Mouse (Mus musculus) liver, embryonic 11.5 days (tissue): Measurements from ENCODE around the gene Brd3os. TPM values are rescaled to one million over a fixed set of nuclear protein-coding genes. Genes with fewer than 3 reads are reported as not detected.

ENCODE experiments used
- ATAC-seq: fragments of 200-750 bp; cut with Nextera tagmentation; replicated peaks from 2 replicates; pipeline ENCODE4 v1.8.0; 2017; ENCODE audit warnings: moderate number of reproducible peaks, mild to moderate bottlenecking, moderate TSS enrichment, moderate library complexity; ENCODE audit not compliant: low FRiP score
- DNase-seq: peaks from one replicate; pipeline ENCODE4 v3.0.0-alpha.2; 2017; ENCODE audit warnings: low spot score
- H3K27ac ChIP-seq: fragments of 300-500 bp; sonication (generic); 2 replicates; pipeline ENCODE4 v1.5.1; 2014; ENCODE audit warnings: mild to moderate bottlenecking, low read depth, low read length, control low read depth
- H3K27me3 ChIP-seq: fragments of 300-500 bp; sonication (generic); replicated peaks from 2 replicates; pipeline ENCODE4 v1.6.1; 2014; ENCODE audit warnings: low read length, mixed read lengths; ENCODE audit not compliant: control insufficient read depth, insufficient read depth
- H3K36me3 ChIP-seq: fragments of 300-500 bp; sonication (generic); 2 replicates; pipeline ENCODE4 v1.6.1; 2014; ENCODE audit warnings: mild to moderate bottlenecking, low read length, moderate library complexity, mixed read lengths; ENCODE audit not compliant: control insufficient read depth, insufficient read depth
- H3K4me1 ChIP-seq: fragments of 300-500 bp; sonication (generic); replicated peaks from 2 replicates; pipeline ENCODE4 v1.6.1; 2014; ENCODE audit warnings: low read length, mixed read lengths; ENCODE audit not compliant: control insufficient read depth, insufficient read depth
- H3K4me2 ChIP-seq: fragments of 300-500 bp; sonication (generic); 2 replicates; pipeline ENCODE4 v1.6.1; 2014; ENCODE audit warnings: mild to moderate bottlenecking, control low read depth, moderate library complexity
- H3K4me3 ChIP-seq: fragments of 300-500 bp; sonication (generic); 2 replicates; pipeline ENCODE4 v1.5.1; 2014; ENCODE audit warnings: low read depth, low read length, control low read depth
- H3K9ac ChIP-seq: fragments of 300-500 bp; sonication (generic); 2 replicates; pipeline ENCODE4 v1.6.1; 2014; ENCODE audit warnings: low read depth, low read length, control low read depth
- H3K9me3 ChIP-seq: fragments of 300-500 bp; sonication (generic); 2 replicates; pipeline ENCODE4 v1.6.1; 2016; ENCODE audit warnings: low read length, inconsistent platforms, mixed read lengths; ENCODE audit not compliant: control insufficient read depth
- WGBS: fragments of 180-500 bp; shearing (Covaris S2); extraction: QIAGEN DNeasy Blood & Tissue Kit; methylation state at CpG from one replicate; pipeline ENCODE4 v1.1.7; 2014; 5-methylcytosine and 5-hydroxymethylcytosine counted together
- polyA plus RNA-seq: library from polyadenylated mRNA; unstranded; fragments of >200 nt; fragmentation: Nextera tagmentation; extraction: Ambion mirVana; gene quantifications from 2 replicates; pipeline ENCODE4 v1.2.1, GENCODE M21; 2014

Brd3os gene
- polyA plus RNA-seq, 1 experiment from 2014 or later: 2.8 TPM

DNA sequence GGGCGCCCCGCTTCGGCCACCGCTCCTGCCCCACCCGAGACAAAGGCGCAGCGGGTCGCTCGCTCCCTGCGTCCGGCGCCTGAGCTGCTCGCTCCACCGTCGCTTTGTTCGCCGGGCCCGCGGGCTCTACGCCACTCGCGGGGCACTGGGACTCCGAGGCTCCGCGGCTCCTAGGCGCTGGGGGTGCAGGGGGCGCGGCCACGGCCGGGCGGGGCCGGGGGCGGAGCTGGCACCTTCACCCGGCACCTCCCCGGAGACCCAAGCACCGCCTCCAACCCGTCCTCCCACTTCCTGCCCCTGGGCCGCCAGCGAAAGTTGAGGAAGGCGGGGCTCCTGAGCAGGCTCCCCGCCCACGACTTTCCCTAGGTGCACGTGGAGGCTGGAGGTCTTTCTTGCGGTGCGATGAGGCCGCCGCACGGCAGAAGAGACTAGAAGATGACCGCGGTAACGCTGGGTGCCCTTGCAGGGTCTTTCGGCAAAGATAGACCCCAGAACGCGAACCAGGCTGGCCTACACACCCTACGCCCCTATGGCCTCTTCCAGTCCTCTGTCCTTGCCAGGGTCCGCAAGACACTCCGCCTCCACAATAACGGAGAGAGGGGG is 15.2 kb upstream of the Brd3os start, which contains the start of gene Vav2:
Gene Vav2, minus strand, starts transcription at position 179 of the 603 bp plus-strand sequence.
- Histone ChIP-seq H3K27ac (peak within 1 kb of the TSS; percentile 64; the same call in 1 of the 2 replicates), H3K9ac (peak within 1 kb of the TSS; percentile 79), H3K4me2 (peak within 1 kb of the TSS; percentile 98), H3K9me3 (no peaks in the 10 kb centered on the region), H3K36me3 (no peaks in the 10 kb centered on the region), H3K27me3 (no peaks in the 10 kb centered on the region), H3K4me1 (peaks cover 32% of the 10 kb centered on the region), H3K4me3 (peak within 1 kb of the TSS; percentile 77)
- peak; percentile 95 for DNase-seq
- WGBS: 1% methylated on average over 58 of the region's 58 CpGs
- ATAC-seq: peak; percentile 94

GRCm38 (mm10) chr2:27428071-27428470 is 14.1 kb upstream of the Brd3os start:
- H3K9ac ChIP-seq: no peak overlapping the region
- under 1% methylated on average over 4 of the region's 4 CpGs for WGBS
- H3K4me1 ChIP-seq: peaks cover 32% of the 10 kb centered on the region
- H3K36me3 ChIP-seq: no peaks in the 10 kb centered on the region
- H3K27me3 ChIP-seq: no peaks in the 10 kb centered on the region
- no peaks in the 10 kb centered on the region for H3K9me3 ChIP-seq
- no peak overlapping the region for H3K4me3 ChIP-seq
- DNase-seq (peak; percentile 77), ATAC-seq (no peak)
- no peak overlapping the region for H3K27ac ChIP-seq
- H3K4me2 ChIP-seq: no peak overlapping the region

GRCm38 (mm10) chr2:27430621-27431020 is 11.5 kb upstream of the Brd3os start:
- DNase-seq (no peak), ATAC-seq (no peak)
- peaks cover 10% of the 10 kb centered on the region for H3K4me1 ChIP-seq
- 84% methylated on average over 7 of the region's 7 CpGs for WGBS
- H3K9ac ChIP-seq: no peak overlapping the region
- no peak overlapping the region for H3K27ac ChIP-seq
- no peaks in the 10 kb centered on the region for H3K36me3 ChIP-seq
- no peaks in the 10 kb centered on the region for H3K9me3 ChIP-seq
- no peaks in the 10 kb centered on the region for H3K27me3 ChIP-seq
- no peak overlapping the region for H3K4me2 ChIP-seq
- H3K4me3 ChIP-seq: no peak overlapping the region

DNA sequence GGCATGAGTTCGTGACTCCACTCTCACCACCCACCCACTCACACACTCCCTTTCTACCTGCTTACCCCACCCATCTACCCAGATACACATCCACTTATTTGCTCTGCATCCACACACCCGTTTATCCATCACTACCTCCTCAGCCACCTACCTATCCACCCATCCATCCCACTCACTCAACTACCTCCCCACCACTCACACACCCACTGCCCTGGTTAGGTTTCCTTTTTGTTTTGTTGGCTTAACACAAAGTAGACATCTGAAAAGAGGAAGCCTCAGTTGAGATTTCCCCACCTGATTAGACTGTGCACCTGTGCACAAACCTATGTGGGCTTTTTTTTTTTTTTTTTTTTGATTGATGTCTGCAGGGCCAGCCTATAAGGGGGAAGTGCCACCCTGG is 9.5 kb upstream of the Brd3os start:
- Histone ChIP-seq H3K9me3 (no peaks in the 10 kb centered on the region), H3K27me3 (no peaks in the 10 kb centered on the region), H3K27ac (no peak overlapping the region), H3K4me3 (no peak overlapping the region), H3K4me2 (no peak overlapping the region), H3K4me1 (peaks cover 4% of the 10 kb centered on the region), H3K36me3 (no peaks in the 10 kb centered on the region), H3K9ac (no peak overlapping the region)
- DNase-seq: no peak
- no peak for ATAC-seq
- 74% methylated on average over 2 of the region's 2 CpGs for WGBS

DNA sequence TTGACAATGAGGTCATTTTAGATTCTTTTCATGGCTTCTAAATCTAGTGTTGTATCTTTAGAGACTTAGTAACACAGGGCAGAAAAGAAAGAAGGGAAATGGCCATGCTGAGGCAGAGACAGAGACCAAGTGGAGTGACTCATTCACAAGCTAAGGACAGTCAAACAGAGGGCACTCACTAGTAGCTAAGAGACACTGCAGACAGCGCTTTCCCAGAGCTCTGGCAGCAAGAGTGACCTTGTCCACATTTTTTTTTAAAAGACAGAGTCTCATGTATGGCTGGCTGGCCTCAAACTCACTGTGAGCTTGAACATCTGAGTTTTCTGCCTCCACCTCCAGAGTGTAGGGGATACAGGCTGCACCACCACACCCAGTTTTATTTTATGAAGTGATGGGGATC is 4.2 kb upstream of the Brd3os start:
- Histone ChIP-seq H3K27ac (no peak overlapping the region), H3K4me3 (no peak overlapping the region), H3K9me3 (no peaks in the 10 kb centered on the region), H3K9ac (no peak overlapping the region), H3K4me2 (no peak overlapping the region), H3K36me3 (no peaks in the 10 kb centered on the region), H3K27me3 (no peaks in the 10 kb centered on the region), H3K4me1 (peaks cover 15% of the 10 kb centered on the region)
- WGBS: 63% methylated on average over 1 of the region's 1 CpGs
- DNase-seq (no peak), ATAC-seq (no peak)

- no peaks in the 10 kb centered on the region for H3K36me3 ChIP-seq
- no peak overlapping the region for H3K27ac ChIP-seq
- no peak overlapping the region for H3K9ac ChIP-seq
- ATAC-seq (peak; percentile 62; the same call in 1 of the 2 replicates), DNase-seq (peak; percentile 78)
- 11% methylated on average over 11 of the region's 11 CpGs for WGBS
- no peaks in the 10 kb centered on the region for H3K27me3 ChIP-seq
- no peaks in the 10 kb centered on the region for H3K9me3 ChIP-seq
- H3K4me1 ChIP-seq: peaks cover 17% of the 10 kb centered on the region
- H3K4me3 ChIP-seq: no peak overlapping the region
- no peak overlapping the region for H3K4me2 ChIP-seq
Observed at GRCm38 (mm10) chr2:27438281-27438680, 3.8 kb upstream of the Brd3os start.

DNA sequence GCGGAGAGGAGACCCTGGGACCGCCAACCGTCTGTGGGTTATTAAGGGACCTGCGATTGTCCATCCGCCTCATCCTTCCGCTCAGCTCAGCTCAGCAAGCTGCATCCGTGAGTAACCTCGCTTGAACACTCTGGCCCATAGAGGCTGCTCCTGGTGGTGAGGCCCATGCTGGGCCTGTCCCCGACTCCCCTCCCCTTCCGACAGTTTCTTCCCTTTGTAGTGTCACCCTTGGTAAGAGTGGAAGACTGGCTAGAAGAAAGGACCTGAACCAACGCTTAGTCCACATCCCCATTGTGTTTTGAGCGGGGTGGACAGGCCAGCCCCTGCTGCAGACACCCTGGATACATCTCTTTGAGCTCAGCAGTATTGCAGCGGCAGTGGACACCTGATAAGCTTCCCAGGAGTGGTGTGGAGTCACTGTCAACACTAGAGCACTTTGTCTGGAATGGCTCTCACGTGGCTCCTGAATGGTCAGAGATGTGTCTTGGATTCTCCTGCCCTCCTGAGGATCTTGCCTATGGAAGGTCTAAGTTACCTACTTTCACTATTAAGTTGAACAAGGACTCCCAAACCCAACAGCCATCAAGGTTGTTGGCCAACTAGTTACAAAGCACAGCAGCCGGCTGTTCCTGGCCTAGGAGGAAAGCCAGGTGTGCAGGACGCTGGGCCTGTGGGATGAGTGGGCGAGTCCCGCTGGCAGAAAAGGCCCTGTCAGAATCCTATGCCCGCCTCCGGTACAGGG is 755 bp downstream of the Brd3os start:
- ATAC-seq (peak; percentile 25), DNase-seq (no peak)
- peak overlapping the region; percentile 94 for H3K4me2 ChIP-seq
- H3K4me3 ChIP-seq: peak overlapping the region; percentile 58
- H3K27ac ChIP-seq: no peak overlapping the region
- peaks cover 7% of the 10 kb centered on the region for H3K36me3 ChIP-seq
- WGBS: 35% methylated on average over 20 of the region's 20 CpGs
- peak overlapping the region; percentile 60 for H3K9ac ChIP-seq
- H3K27me3 ChIP-seq: no peaks in the 10 kb centered on the region
- H3K4me1 ChIP-seq: peaks cover 17% of the 10 kb centered on the region
- no peaks in the 10 kb centered on the region for H3K9me3 ChIP-seq

- no peak overlapping the region for H3K9ac ChIP-seq
- H3K27ac ChIP-seq: no peak overlapping the region
- WGBS: 73% methylated on average over 5 of the region's 5 CpGs
- no peaks in the 10 kb centered on the region for H3K27me3 ChIP-seq
- H3K9me3 ChIP-seq: no peaks in the 10 kb centered on the region
- DNase-seq: no peak
- no peak overlapping the region for H3K4me2 ChIP-seq
- peaks cover 12% of the 10 kb centered on the region for H3K36me3 ChIP-seq
- H3K4me1 ChIP-seq: peaks cover 12% of the 10 kb centered on the region
- H3K4me3 ChIP-seq: no peak overlapping the region
- no peak for ATAC-seq
Observed at GRCm38 (mm10) chr2:27443450-27443708, 1.3 kb downstream of the Brd3os start.

DNA sequence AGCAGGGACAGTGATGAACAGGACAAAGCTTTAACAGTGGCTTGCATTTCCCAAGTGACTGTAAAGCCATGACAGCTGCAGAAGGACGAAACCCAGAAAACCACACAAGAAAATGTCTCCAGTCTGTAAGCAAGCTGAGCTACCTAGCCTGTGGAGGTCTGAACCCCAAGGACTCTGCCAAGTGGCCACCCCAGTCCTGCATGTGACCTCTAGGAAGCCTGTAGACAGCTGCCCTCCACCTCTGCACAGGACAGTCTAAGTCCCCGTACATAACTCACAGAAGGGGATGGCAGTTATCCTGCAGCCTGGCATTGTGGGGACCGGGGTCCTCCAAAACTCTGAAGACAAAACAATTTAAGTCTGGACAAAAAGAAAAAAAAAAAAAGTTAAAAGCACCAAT is 3.8 kb downstream of the Brd3os start:
- Histone ChIP-seq H3K4me3 (no peak overlapping the region), H3K4me2 (no peak overlapping the region), H3K4me1 (peaks cover 9% of the 10 kb centered on the region; the same call in 1 of the 2 replicates), H3K27me3 (no peaks in the 10 kb centered on the region), H3K27ac (no peak overlapping the region), H3K9ac (no peak overlapping the region), H3K36me3 (peaks cover 34% of the 10 kb centered on the region), H3K9me3 (no peaks in the 10 kb centered on the region)
- WGBS: 89% methylated on average over 3 of the region's 3 CpGs
- DNase-seq: no peak
- ATAC-seq: no peak
